Mouse (Mus musculus): ENCODE measurements at regions not wholly inside any gene's neighbourhood (a gene's known extent, or its start where the extent isn't known, plus 50 kb on each side); places are given as distances from the start of the nearest gene placed in this dataset.

- intact Hi-C loops (cut with DNase I; ENCODE audit: low total_unique reads): no loop called here
- DNase-seq: no peak
Measured at GRCm38 (mm10) chr13:37559056-37559455, 214.0 kb downstream of the Ly86 start.

GRCm38 (mm10) chr13:37559706-37560313 is 214.8 kb downstream of the Ly86 start:
- DNase-seq: no peak
- intact Hi-C loops (cut with DNase I; ENCODE audit: low total_unique reads): no loop called here

- intact Hi-C loops (cut with DNase I; ENCODE audit: low total_unique reads): no loop called here
- peak; percentile 47 for DNase-seq
Measured at GRCm38 (mm10) chr13:37560387-37560786, 215.4 kb downstream of the Ly86 start.

- intact Hi-C loops (cut with DNase I; ENCODE audit: low total_unique reads): no loop called here
Measured at GRCm38 (mm10) chr13:37560800-37561199, 215.8 kb downstream of the Ly86 start.

GRCm38 (mm10) chr13:37561437-37561836 is 216.4 kb downstream of the Ly86 start:
- intact Hi-C loops (cut with DNase I; ENCODE audit: low total_unique reads): no loop called here

More at GRCm38 (mm10) chr13:37560800-37561199, 215.8 kb downstream of the Ly86 start:
- peak; percentile 17 for DNase-seq

GRCm38 (mm10) chr13:37562141-37562540 is 216.1 kb upstream of the Rreb1 start:
- peak; percentile 49 for DNase-seq
- intact Hi-C loops (cut with DNase I; ENCODE audit: low total_unique reads): no loop called here

More at GRCm38 (mm10) chr13:37561437-37561836, 216.4 kb downstream of the Ly86 start:
- DNase-seq: peak; percentile 45

GRCm38 (mm10) chr13:37562652-37563051 is 215.5 kb upstream of the Rreb1 start:
- intact Hi-C loops (cut with DNase I; ENCODE audit: low total_unique reads): no loop called here
- DNase-seq: peak; percentile 26

GRCm38 (mm10) chr13:37569051-37569450 is 209.1 kb upstream of the Rreb1 start:
- no peak for DNase-seq
- intact Hi-C loops (cut with DNase I; ENCODE audit: low total_unique reads): no loop called here

GRCm38 (mm10) chr13:37569486-37569885 is 208.7 kb upstream of the Rreb1 start:
- DNase-seq: no peak
- intact Hi-C loops (cut with DNase I; ENCODE audit: low total_unique reads): no loop called here

- no peak for DNase-seq
- intact Hi-C loops (cut with DNase I; ENCODE audit: low total_unique reads): no loop called here
Measured at GRCm38 (mm10) chr13:37572983-37573382, 205.2 kb upstream of the Rreb1 start.

- DNase-seq: no peak
- intact Hi-C loops (cut with DNase I; ENCODE audit: low total_unique reads): no loop called here
Measured at GRCm38 (mm10) chr13:37579231-37579630, 199.0 kb upstream of the Rreb1 start.

- intact Hi-C loops (cut with DNase I; ENCODE audit: low total_unique reads): no loop called here
Measured at GRCm38 (mm10) chr13:37579775-37580174, 198.4 kb upstream of the Rreb1 start.

GRCm38 (mm10) chr13:37580806-37581205 is 197.4 kb upstream of the Rreb1 start:
- DNase-seq: no peak
- intact Hi-C loops (cut with DNase I; ENCODE audit: low total_unique reads): no loop called here

More at GRCm38 (mm10) chr13:37579775-37580174, 198.4 kb upstream of the Rreb1 start:
- DNase-seq: no peak

- intact Hi-C loops (cut with DNase I; ENCODE audit: low total_unique reads): no loop called here
- no peak for DNase-seq
Measured at GRCm38 (mm10) chr13:37581374-37581773, 196.8 kb upstream of the Rreb1 start.

- DNase-seq: no peak
- intact Hi-C loops (cut with DNase I; ENCODE audit: low total_unique reads): no loop called here
Measured at GRCm38 (mm10) chr13:37585476-37585875, 192.7 kb upstream of the Rreb1 start.

- no peak for DNase-seq
- intact Hi-C loops (cut with DNase I; ENCODE audit: low total_unique reads): no loop called here
Measured at GRCm38 (mm10) chr13:37586511-37586910, 191.7 kb upstream of the Rreb1 start.

- intact Hi-C loops (cut with DNase I; ENCODE audit: low total_unique reads): no loop called here
Measured at GRCm38 (mm10) chr13:37587911-37588310, 190.3 kb upstream of the Rreb1 start.

GRCm38 (mm10) chr13:37588528-37589176 is 189.5 kb upstream of the Rreb1 start:
- peak; percentile 26 for DNase-seq

More at GRCm38 (mm10) chr13:37587911-37588310, 190.3 kb upstream of the Rreb1 start:
- DNase-seq: no peak

GRCm38 (mm10) chr13:37592149-37592548 is 186.1 kb upstream of the Rreb1 start:
- DNase-seq: no peak
- intact Hi-C loops (cut with DNase I; ENCODE audit: low total_unique reads): no loop called here

More at GRCm38 (mm10) chr13:37588528-37589176, 189.5 kb upstream of the Rreb1 start:
- intact Hi-C loops (cut with DNase I; ENCODE audit: low total_unique reads): no loop called here

- intact Hi-C loops (cut with DNase I; ENCODE audit: low total_unique reads): no loop called here
- DNase-seq: no peak
Measured at GRCm38 (mm10) chr13:37595196-37595595, 183.0 kb upstream of the Rreb1 start.

GRCm38 (mm10) chr13:37597575-37597974 is 180.6 kb upstream of the Rreb1 start:
- intact Hi-C loops (cut with DNase I; ENCODE audit: low total_unique reads): no loop called here

More at GRCm38 (mm10) chr13:37597575-37597974, 180.6 kb upstream of the Rreb1 start:
- no peak for DNase-seq
